Mouse (Mus musculus) lung, adult 2 months (tissue): ENCODE data around the gene Mapk13.

ENCODE experiments used
- CTCF ChIP-seq: fragments of 200-500 bp; IDR thresholded peaks from 2 replicates; pipeline ENCODE4 v1.5.1; 2011; ENCODE audit warnings: mild to moderate bottlenecking, low read length, control low read depth; ENCODE audit not compliant: insufficient read depth
- POLR2A ChIP-seq: fragments of 200-500 bp; IDR thresholded peaks from 2 replicates; pipeline ENCODE4 v1.6.1; 2011; ENCODE audit warnings: low read depth, mild to moderate bottlenecking, control low read depth, low read length, borderline replicate concordance; ENCODE audit errors: extremely low read depth

DNA sequence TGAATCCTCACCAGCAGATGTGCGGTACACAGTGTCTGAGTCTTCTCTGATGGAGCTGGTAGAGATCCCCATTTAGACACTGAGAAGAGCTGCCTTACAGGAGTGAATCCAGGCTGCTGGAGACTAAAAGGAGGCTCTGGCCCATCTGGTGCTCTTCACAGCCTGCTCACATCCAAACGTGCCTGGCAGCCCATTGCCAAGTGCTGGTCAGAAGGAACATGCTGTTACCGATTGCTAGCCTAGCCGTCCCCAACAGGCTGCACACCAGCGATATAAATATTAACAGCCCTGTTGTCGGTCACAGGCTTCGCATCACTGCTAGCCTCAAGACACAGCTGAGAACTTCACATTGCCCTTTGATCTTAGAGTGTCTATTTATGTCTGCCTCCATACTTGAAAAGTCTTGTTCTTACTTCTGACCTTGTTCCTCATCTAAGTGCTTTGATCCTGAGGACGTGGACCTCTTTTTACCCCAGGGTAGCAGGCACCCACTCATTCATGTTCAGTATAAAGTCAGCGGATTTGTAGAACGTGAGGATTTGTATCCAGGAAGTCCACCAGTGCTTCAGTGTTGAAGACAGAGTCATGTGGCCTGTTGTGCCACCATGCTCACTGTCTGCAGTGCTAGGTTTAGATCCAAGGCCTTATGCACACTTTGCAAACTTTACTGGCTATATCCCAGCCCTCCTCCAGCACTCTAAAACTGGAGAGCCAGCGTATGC lies 25.8 kb upstream of the Mapk13 start:
- TF ChIP-seq CTCF (no peak), POLR2A (no peak)
